Mouse (Mus musculus) urinary bladder, postnatal 4 days (tissue): ENCODE results near the gene Agap2.
"Not testable (repeated sequence)": the region's sequence is repeated elsewhere in the genome, so short reads cannot be mapped to it uniquely, and the experiment has no call there.

Experiments used
- DNase-seq, 2 experiments: peaks; one replicate each; pipeline ENCODE4 v3.0.0; 2021 to 2022; ENCODE audit warnings: low spot score in 2 of 2

The Agap2 gene

GRCm38 (mm10) chr10:127059174-127059967, 15.7 kb upstream of the Agap2 start:
- no peak for DNase-seq

GRCm38 (mm10) chr10:127059968-127060916, 14.8 kb upstream of the Agap2 start, which contains the start of gene March9:
TSS of gene March9 (minus strand) at chr10:127060184.
- peak in 1 of 2 experiments; percentile 52 for DNase-seq

- no peak for DNase-seq
Observed at GRCm38 (mm10) chr10:127061085-127061484, 14.0 kb upstream of the Agap2 start.

- no peak for DNase-seq
Observed at GRCm38 (mm10) chr10:127061513-127061912, 13.6 kb upstream of the Agap2 start.

GRCm38 (mm10) chr10:127062101-127062500, 13.0 kb upstream of the Agap2 start:
- DNase-seq: not testable (repeated sequence)

GRCm38 (mm10) chr10:127062503-127062902, 12.6 kb upstream of the Agap2 start:
- no peak for DNase-seq

- DNase-seq: peak; percentile 99
Observed at GRCm38 (mm10) chr10:127063239-127063872, 11.7 kb upstream of the Agap2 start, which contains the start of gene Cdk4. TSS of gene Cdk4 (plus strand) at chr10:127063534.

- no peak for DNase-seq
Observed at GRCm38 (mm10) chr10:127063913-127064870, 10.9 kb upstream of the Agap2 start.

GRCm38 (mm10) chr10:127065981-127066380, 9.1 kb upstream of the Agap2 start:
- no peak for DNase-seq

GRCm38 (mm10) chr10:127066519-127067018, 8.5 kb upstream of the Agap2 start:
- no peak for DNase-seq

- DNase-seq: no peak
Observed at GRCm38 (mm10) chr10:127068360-127069038, 6.6 kb upstream of the Agap2 start.

GRCm38 (mm10) chr10:127069281-127070189, 5.5 kb upstream of the Agap2 start:
- no peak for DNase-seq

GRCm38 (mm10) chr10:127070190-127071121, 4.6 kb upstream of the Agap2 start, which contains the start of gene Tspan31:
TSS of gene Tspan31 (minus strand) at chr10:127070264.
- peak; percentile 83 to 85 for DNase-seq

GRCm38 (mm10) chr10:127071203-127071602, 3.9 kb upstream of the Agap2 start:
- no peak for DNase-seq

GRCm38 (mm10) chr10:127072270-127072669, 2.8 kb upstream of the Agap2 start:
- DNase-seq: not testable (repeated sequence)

GRCm38 (mm10) chr10:127072969-127073368, 2.1 kb upstream of the Agap2 start:
- not testable (repeated sequence) for DNase-seq

- no peak for DNase-seq
Observed at GRCm38 (mm10) chr10:127073981-127074380, 1.1 kb upstream of the Agap2 start.

- DNase-seq: no peak
Observed at GRCm38 (mm10) chr10:127075651-127076050, 567 bp downstream of the Agap2 start.
